Mouse (Mus musculus): ENCODE data around the gene Kat8. TPM values are rescaled to one million over a fixed set of nuclear protein-coding genes. Genes with fewer than 3 reads are reported as not detected.

Kat8 gene
- polyA plus RNA-seq, 1 experiment: 47.1 TPM

DNA sequence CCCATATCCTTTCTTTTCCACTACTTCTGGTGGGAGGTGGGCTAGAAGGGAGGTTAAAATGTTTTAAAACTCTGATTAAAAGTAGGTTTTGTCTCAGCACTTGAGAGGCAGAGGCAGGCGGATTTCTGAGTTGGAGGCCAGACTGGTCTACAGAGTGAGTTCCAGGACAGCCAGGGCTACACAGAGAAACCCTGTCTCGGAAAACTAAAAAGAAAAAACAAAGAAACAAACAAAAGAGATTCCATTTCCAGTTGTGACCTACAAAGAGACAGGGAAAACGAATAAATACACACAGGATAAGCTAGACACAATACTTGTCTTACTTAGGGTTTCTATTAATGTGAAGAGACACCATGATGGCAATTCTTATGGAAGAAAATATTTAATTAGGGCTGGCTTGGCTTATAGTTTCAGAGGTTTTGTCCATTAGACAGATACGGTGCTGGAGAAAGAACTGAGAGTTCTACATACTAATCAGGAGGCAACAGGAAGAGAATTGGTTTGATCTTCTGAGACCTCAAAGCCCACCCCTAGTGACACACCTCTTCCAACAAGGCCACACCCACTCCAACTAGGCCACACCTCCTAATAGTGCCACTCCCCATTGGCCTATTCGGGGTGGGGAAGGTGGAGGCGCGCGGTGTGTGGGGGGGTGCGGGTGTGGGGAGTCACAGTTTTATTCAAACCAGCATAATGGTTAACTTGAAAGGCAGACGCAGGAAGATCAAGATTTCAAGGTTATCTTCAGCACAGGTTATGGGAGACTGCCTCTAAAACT, 13.9 kb upstream of the Kat8 start:
- Histone ChIP-seq H3K36me3 (ENCODE audit: control insufficient read depth, insufficient read depth, low read length, poor library complexity, severe bottlenecking) (no peaks in the 10 kb centered on the region), H3K27me3 (ENCODE audit: control insufficient read depth, insufficient read depth, low read length, poor library complexity, severe bottlenecking) (no peaks in the 10 kb centered on the region), H3K4me3 (ENCODE audit: low read depth, low read length) (no peak overlapping the region), H3K9me3 (replicated peaks; ENCODE audit: control insufficient read depth, insufficient read depth, low read length, poor library complexity, severe bottlenecking) (no peaks in the 10 kb centered on the region), H3K27ac (ENCODE audit: insufficient read depth, low read length) (no peak overlapping the region), H3K9ac (ENCODE audit: low read depth, poor library complexity, severe bottlenecking) (no peak overlapping the region), H3K4me1 (ENCODE audit: control insufficient read depth, insufficient read depth, low read length) (no peaks in the 10 kb centered on the region)
- TF ChIP-seq CTCF (IDR thresholded peaks at IDR 0.05; ENCODE audit: low read depth, low read length) (no peak), POLR2A (IDR thresholded peaks at IDR 0.05; ENCODE audit: insufficient read depth, low read length) (no peak), EP300 (IDR thresholded peaks at IDR 0.05; ENCODE audit: insufficient read depth, low read depth, low read length) (no peak)

DNA sequence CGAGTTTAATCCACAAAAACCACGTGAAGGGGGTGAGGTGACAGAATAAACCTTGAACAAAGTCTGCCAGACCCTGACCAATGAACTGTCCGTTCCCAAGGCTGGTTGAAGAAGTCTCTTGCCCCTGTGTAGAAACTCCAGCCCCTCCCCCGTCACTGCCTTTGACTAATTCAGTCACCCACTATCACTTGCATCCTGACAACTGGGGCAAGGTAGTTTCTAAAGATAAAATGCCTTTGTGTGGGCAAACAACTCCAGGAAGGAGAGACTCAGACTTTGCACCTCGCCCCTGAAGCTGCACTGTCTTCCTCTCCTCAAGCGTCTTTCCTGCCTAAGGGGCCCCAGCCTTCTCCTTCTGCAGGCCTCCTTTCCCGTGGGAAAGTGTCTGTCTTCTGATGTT, 12.3 kb upstream of the Kat8 start:
- no peak for TF ChIP-seq EP300 (IDR thresholded peaks at IDR 0.05; ENCODE audit: insufficient read depth, low read depth, low read length)
- no peak for TF ChIP-seq CTCF (IDR thresholded peaks at IDR 0.05; ENCODE audit: low read depth, low read length)
- no peak for TF ChIP-seq POLR2A (IDR thresholded peaks at IDR 0.05; ENCODE audit: insufficient read depth, low read length)
- Histone ChIP-seq H3K27me3 (ENCODE audit: control insufficient read depth, insufficient read depth, low read length, poor library complexity, severe bottlenecking) (no peaks in the 10 kb centered on the region), H3K4me1 (ENCODE audit: control insufficient read depth, insufficient read depth, low read length) (no peaks in the 10 kb centered on the region), H3K9ac (ENCODE audit: low read depth, poor library complexity, severe bottlenecking) (no peak overlapping the region), H3K4me3 (ENCODE audit: low read depth, low read length) (no peak overlapping the region), H3K36me3 (ENCODE audit: control insufficient read depth, insufficient read depth, low read length, poor library complexity, severe bottlenecking) (no peaks in the 10 kb centered on the region), H3K27ac (ENCODE audit: insufficient read depth, low read length) (no peak overlapping the region), H3K9me3 (replicated peaks; ENCODE audit: control insufficient read depth, insufficient read depth, low read length, poor library complexity, severe bottlenecking) (no peaks in the 10 kb centered on the region)

DNA sequence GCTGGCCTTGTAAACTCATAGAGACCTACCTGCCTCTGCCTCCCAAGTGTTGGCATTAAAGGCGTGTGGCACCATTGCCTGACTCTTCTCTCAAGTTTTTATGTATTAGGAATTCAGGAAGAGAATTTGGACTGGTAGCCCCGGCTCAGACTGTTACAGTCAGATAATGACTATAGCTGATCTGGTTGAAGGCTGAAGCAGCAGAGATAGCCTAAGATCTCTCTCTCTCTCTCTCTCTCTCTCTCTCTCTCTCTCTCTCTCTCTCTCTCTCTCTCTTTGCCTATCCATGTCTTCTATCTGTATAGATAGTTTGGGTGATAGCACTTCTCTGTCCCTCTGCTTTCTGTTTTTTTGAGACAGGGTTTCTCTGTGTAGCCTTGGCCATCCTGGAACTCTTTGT, 10.5 kb upstream of the Kat8 start:
- TF ChIP-seq EP300 (IDR thresholded peaks at IDR 0.05; ENCODE audit: insufficient read depth, low read depth, low read length) (no peak), CTCF (IDR thresholded peaks at IDR 0.05; ENCODE audit: low read depth, low read length) (no peak), POLR2A (IDR thresholded peaks at IDR 0.05; ENCODE audit: insufficient read depth, low read length) (no peak)
- Histone ChIP-seq H3K4me1 (ENCODE audit: control insufficient read depth, insufficient read depth, low read length) (no peaks in the 10 kb centered on the region), H3K27ac (ENCODE audit: insufficient read depth, low read length) (no peak overlapping the region), H3K27me3 (ENCODE audit: control insufficient read depth, insufficient read depth, low read length, poor library complexity, severe bottlenecking) (no peaks in the 10 kb centered on the region), H3K4me3 (ENCODE audit: low read depth, low read length) (no peak overlapping the region), H3K36me3 (ENCODE audit: control insufficient read depth, insufficient read depth, low read length, poor library complexity, severe bottlenecking) (peaks cover 10% of the 10 kb centered on the region), H3K9me3 (replicated peaks; ENCODE audit: control insufficient read depth, insufficient read depth, low read length, poor library complexity, severe bottlenecking) (no peaks in the 10 kb centered on the region), H3K9ac (ENCODE audit: low read depth, poor library complexity, severe bottlenecking) (no peak overlapping the region)

DNA sequence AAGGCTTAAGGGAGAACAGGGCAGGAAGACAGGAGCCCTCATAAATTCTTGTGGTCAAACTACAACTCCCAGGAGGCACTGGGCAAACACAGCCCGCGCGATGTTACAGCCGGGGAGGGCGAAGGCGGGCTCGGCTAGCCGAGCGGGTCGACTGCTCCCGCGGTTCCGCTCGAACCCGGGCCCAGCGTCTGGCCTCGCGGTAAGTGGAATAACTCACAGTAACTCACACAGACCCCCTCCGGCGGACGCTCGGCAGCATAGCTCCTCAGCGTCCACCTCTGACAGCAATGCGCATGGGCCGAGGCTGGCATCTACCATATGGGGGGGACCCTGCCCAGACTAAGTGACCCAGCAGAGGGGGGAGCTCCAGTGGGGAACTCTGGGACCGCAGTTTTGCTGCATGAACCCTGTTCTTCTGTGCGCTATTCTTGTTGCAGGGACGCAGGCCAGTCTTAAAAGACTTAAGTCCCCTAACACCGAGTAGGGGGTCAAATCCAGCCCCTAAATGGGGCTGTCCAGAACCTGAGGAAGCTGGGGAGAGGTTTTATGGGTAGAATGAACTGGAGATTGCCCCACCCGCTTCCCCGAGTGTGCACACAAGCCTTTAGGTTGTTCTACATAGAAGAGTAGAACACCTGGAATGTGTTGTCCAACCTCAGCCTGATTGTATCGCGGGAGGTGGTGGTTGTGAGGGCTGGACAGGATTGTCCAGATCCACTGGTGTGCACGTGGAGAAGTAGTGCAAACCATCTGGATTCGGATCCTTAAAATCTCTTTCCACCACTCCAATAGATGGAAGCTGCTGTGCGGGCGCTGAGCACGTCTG, 8.1 kb upstream of the Kat8 start, which contains the start of gene Bckdk:
Gene Bckdk, plus strand, starts transcription at position 112 of the 826 bp plus-strand sequence.
- Histone ChIP-seq H3K4me1 (ENCODE audit: control insufficient read depth, insufficient read depth, low read length) (no peaks in the 10 kb centered on the region), H3K27ac (ENCODE audit: insufficient read depth, low read length) (peak within 1 kb of the TSS; percentile 29), H3K4me3 (ENCODE audit: low read depth, low read length) (peak within 1 kb of the TSS; percentile 84), H3K36me3 (ENCODE audit: control insufficient read depth, insufficient read depth, low read length, poor library complexity, severe bottlenecking) (peaks cover 30% of the 10 kb centered on the region), H3K9ac (ENCODE audit: low read depth, poor library complexity, severe bottlenecking) (peak within 1 kb of the TSS; percentile 94), H3K9me3 (replicated peaks; ENCODE audit: control insufficient read depth, insufficient read depth, low read length, poor library complexity, severe bottlenecking) (no peaks in the 10 kb centered on the region), H3K27me3 (ENCODE audit: control insufficient read depth, insufficient read depth, low read length, poor library complexity, severe bottlenecking) (no peaks in the 10 kb centered on the region)
- TF ChIP-seq EP300 (IDR thresholded peaks at IDR 0.05; ENCODE audit: insufficient read depth, low read depth, low read length): no peak
- TF ChIP-seq CTCF (IDR thresholded peaks at IDR 0.05; ENCODE audit: low read depth, low read length): no peak
- TF ChIP-seq POLR2A (IDR thresholded peaks at IDR 0.05; ENCODE audit: insufficient read depth, low read length): peak; percentile 43

DNA sequence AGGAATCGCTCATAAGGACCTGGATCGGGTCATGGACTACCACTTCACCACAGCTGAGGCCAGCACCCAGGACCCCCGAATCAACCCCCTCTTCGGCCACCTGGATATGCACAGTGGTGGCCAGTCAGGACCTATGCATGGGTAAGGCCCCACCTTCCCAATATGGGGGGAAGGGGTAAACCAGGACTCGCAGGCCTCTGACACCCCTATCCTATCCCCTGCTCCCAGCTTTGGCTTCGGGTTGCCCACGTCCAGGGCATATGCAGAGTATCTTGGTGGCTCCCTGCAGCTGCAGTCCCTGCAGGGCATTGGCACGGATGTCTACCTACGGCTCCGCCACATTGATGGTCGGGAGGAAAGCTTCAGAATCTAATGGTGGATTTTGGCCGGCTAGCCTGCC, 4.4 kb upstream of the Kat8 start:
- no peak overlapping the region for H3K27ac ChIP-seq (ENCODE audit: insufficient read depth, low read length)
- no peak overlapping the region for H3K4me3 ChIP-seq (ENCODE audit: low read depth, low read length)
- no peaks in the 10 kb centered on the region for H3K9me3 ChIP-seq (replicated peaks; ENCODE audit: control insufficient read depth, insufficient read depth, low read length, poor library complexity, severe bottlenecking)
- no peaks in the 10 kb centered on the region for H3K27me3 ChIP-seq (ENCODE audit: control insufficient read depth, insufficient read depth, low read length, poor library complexity, severe bottlenecking)
- no peak overlapping the region for H3K9ac ChIP-seq (ENCODE audit: low read depth, poor library complexity, severe bottlenecking)
- peaks cover 35% of the 10 kb centered on the region for H3K36me3 ChIP-seq (ENCODE audit: control insufficient read depth, insufficient read depth, low read length, poor library complexity, severe bottlenecking)
- no peaks in the 10 kb centered on the region for H3K4me1 ChIP-seq (ENCODE audit: control insufficient read depth, insufficient read depth, low read length)
- TF ChIP-seq EP300 (IDR thresholded peaks at IDR 0.05; ENCODE audit: insufficient read depth, low read depth, low read length): no peak
- TF ChIP-seq POLR2A (IDR thresholded peaks at IDR 0.05; ENCODE audit: insufficient read depth, low read length): no peak
- no peak for TF ChIP-seq CTCF (IDR thresholded peaks at IDR 0.05; ENCODE audit: low read depth, low read length)

DNA sequence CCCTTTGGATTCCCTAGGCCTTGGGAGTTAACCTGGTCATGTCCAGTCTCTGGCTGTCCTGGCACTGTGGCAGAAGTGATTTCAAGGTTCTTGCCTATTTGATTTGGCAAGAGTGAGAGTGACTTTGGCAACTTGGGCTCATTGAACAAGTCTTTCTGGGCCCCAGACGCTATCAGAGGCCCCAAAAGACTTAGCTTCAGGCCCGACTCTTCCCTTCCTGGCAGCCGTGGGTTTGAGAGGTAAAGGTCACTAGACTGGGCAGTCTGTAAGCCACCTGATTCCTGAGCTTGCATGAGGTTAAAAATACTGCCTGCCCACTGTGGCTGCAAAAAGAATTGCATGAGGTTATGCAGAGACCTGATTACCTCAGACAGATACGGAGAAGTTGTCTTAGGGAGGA, 3.7 kb upstream of the Kat8 start:
- Histone ChIP-seq H3K4me1 (ENCODE audit: control insufficient read depth, insufficient read depth, low read length) (no peaks in the 10 kb centered on the region), H3K27me3 (ENCODE audit: control insufficient read depth, insufficient read depth, low read length, poor library complexity, severe bottlenecking) (no peaks in the 10 kb centered on the region), H3K9me3 (replicated peaks; ENCODE audit: control insufficient read depth, insufficient read depth, low read length, poor library complexity, severe bottlenecking) (no peaks in the 10 kb centered on the region), H3K36me3 (ENCODE audit: control insufficient read depth, insufficient read depth, low read length, poor library complexity, severe bottlenecking) (peaks cover 35% of the 10 kb centered on the region), H3K27ac (ENCODE audit: insufficient read depth, low read length) (no peak overlapping the region), H3K9ac (ENCODE audit: low read depth, poor library complexity, severe bottlenecking) (no peak overlapping the region), H3K4me3 (ENCODE audit: low read depth, low read length) (no peak overlapping the region)
- TF ChIP-seq EP300 (IDR thresholded peaks at IDR 0.05; ENCODE audit: insufficient read depth, low read depth, low read length): no peak
- TF ChIP-seq CTCF (IDR thresholded peaks at IDR 0.05; ENCODE audit: low read depth, low read length): no peak
- TF ChIP-seq POLR2A (IDR thresholded peaks at IDR 0.05; ENCODE audit: insufficient read depth, low read length): no peak
